Mouse (Mus musculus) cerebellum, adult (tissue): ENCODE results near the gene Tmem26.
"Not testable (repeated sequence)": the region's sequence is repeated elsewhere in the genome, so short reads cannot be mapped to it uniquely, and the experiment has no call there.

Experiments used
- ATAC-seq: cut with Nextera tagmentation; 2 replicates; pipeline ENCODE4 v1.9.2; 2017; ENCODE audit warnings: mild to moderate bottlenecking, moderate library complexity, mixed read lengths; ENCODE audit not compliant: insufficient number of reproducible peaks, low FRiP score, low TSS enrichment

The Tmem26 gene

GRCm38 (mm10) chr10:68723568-68724360 lies at the start of gene Tmem26:
Gene Tmem26 (plus strand): TSS chr10:68723646.
- ATAC-seq, result no peak

GRCm38 (mm10) chr10:68678678-68679077 lies 44.8 kb upstream of the Tmem26 start:
- ATAC-seq, result no peak

DNA sequence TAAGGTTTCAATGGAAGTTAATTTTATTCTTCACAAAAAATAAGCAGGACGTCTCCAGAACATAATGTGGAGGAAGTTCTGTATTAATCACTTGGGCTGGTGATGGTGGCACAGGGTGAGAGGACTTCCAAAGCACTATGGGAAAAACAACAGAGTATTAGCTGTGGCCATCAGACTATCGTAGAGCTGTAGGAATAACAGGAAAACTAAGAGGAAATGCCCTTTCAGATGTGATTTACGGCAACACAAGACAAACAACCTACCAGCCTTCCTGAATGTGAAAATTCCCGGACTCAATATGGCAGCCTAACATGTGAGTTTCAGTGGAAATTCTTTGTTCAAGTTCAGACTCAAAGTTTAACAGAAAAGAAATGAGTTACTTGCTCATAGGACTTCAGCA lies 42.2 kb upstream of the Tmem26 start:
- ATAC-seq, result no peak

- no peak for ATAC-seq
These were observed 37.9 kb upstream of the Tmem26 start for GRCm38 (mm10) chr10:68685510-68685909.

- ATAC-seq, result no peak
These were observed 32.3 kb upstream of the Tmem26 start for GRCm38 (mm10) chr10:68691116-68691515.

- no peak for ATAC-seq
These were observed 31.0 kb upstream of the Tmem26 start for GRCm38 (mm10) chr10:68692401-68692800.

GRCm38 (mm10) chr10:68695760-68696336 lies 27.6 kb upstream of the Tmem26 start:
- peak; percentile 49; the same call in 1 of the 2 replicates for ATAC-seq

DNA sequence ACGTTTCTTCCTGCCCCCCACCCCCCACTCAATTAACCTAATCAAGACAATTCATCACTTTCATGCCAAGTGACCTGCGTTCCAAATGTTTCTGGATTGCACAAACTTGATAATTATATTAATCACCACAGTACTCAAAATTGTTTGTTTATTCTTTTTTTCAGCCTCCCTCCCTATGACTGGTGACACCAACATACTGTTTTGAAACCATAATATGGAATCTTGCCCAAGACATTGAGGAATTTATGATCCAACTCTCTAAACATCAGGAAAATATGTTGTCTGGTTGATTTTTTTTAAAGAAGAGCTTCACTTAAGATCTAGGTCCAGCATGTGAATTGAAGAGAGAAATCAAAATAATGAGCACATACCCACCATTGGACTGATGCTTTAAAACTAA lies 19.2 kb upstream of the Tmem26 start:
- no peak for ATAC-seq

DNA sequence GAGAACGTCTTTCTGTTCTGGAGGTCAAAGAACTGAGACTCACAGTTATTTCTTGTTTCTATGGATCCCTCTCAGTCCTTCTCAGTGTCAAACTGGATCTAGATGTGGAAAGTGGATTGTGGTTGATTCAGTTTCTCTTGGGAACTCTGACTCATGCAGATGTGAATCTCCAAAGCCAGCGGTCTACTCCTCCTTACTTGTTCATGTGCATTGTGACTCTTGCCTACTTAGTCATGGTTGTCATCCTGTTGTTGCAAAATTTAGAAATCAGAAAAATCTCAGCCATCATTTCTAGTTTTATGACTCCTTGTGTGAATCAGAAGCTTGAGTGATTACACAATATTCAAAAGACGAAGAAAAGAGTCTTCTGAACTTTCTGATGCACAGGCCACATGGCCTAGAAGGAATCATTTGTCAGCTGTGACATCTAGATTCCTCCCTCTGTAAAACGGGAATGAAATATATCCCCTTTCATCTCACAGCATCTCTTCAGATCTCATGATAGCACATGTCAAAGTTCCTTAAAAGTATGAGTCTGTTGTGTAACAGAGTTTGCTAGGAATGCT lies 17.9 kb upstream of the Tmem26 start:
- ATAC-seq, result no peak

DNA sequence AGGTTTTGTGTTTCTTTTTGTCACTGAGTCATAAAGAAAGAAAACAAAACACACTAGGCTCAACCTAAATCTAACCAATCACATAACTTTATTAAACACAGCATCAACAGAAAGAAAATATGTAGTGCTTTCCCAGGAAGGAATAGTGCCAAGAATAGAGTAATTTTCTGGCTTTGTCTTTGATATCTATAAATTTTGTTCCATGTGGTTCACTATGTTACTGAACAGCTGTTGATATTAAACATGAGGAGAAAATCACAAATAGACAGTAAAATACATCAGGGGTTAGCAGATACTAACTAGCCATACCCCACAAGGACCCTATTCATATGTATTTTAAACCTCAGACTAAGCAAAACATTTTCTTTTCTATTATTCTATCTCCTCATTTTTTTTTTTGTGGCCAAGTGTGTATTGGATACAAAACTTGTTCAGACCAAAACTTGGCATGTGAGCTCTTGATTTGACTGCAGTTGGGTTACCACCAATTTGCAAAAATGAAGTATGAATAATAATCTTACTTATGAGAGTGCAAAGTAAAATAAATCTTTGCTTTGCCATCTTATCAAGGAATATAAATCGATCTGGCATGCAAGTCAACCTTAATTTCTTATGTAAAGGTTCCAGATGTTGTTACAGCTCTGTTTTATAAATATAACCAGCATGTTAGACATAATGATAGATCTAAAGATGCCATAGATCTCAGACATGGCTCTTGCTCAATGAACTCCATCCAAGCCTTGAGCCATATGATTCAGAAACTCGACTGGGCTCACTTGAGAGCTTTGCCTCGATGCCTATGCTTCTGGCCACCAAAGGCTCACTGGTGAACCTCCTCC lies 16.2 kb upstream of the Tmem26 start:
- no peak for ATAC-seq

DNA sequence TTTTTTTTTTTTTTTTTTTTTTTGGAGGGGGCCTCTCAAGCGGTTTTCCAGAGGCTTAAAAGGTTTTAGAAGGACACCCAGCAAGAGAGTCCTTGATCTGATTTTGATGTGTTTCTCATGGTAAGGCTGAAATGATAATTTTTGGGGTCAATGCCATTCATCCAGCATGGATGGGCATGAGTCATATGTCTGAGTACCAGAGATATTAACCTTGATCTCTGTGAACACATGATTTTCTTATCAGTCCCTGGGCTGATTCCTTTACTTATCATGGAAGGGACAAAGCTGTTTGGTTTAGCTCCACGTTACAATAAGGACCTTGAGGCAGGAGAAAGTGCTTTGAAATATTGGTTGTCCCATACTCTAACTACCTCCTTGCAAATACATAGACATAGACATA lies 10.5 kb upstream of the Tmem26 start:
- ATAC-seq, result no peak

DNA sequence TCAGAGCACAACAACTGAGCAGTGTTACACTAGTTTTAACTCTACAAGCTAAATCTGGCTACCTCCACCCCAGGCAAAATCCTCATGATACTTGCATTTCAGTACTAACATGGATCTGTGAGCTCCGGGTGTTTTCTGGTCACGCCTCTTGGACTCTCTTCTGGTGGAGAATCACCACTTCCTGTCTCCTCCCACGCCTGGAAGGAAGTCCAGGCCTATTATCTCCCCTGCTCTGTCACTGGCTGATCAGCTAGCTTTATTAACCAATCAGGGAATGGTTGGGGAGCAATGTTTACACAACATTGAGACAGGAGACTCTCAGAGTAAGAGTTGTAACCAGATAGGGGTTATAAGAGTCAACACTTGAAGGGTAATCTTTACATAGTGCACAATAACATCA lies 9.1 kb upstream of the Tmem26 start:
- ATAC-seq, result no peak

DNA sequence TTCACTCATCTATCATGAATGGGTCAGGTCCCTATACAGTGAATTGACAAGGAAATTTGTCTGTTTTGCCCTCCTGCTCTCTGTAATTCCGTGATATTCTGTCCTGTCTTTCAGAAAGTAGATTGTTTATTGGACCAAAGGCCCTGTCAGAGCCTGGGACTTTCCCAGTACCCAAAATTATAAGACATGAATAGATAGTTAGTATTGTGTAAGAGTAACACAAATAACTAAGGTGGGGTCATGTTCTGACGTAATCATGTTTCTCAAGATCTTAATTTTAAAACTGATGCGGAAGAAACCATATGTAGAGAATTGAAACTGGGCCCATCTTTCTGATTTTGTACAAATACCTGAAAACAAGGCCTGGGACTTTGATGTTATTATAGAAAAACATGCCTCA lies 8.1 kb upstream of the Tmem26 start:
- no peak for ATAC-seq

- no peak for ATAC-seq
These were observed 5.1 kb upstream of the Tmem26 start for GRCm38 (mm10) chr10:68718375-68718774.

GRCm38 (mm10) chr10:68720887-68721400 lies 2.5 kb upstream of the Tmem26 start:
- no peak for ATAC-seq

DNA sequence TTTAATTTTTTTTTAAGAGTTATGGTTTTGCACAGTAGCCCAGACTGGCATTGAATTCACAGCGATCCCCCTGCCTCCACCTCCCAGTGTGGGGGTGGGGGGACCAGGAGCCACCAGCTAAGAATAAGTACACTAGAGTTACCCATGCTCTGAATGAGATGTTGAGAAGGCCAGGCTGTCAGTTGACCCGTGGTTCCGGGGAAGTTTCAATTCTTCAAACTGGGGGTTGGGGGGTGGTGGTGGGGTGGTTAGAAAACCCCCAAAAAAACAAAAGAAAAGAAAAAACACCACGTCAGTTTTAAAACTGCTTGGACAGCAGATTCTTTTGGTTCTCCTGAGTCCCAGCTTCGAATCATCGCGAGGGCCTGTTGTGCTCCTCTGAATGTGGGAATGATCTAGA lies 431 bp upstream of the Tmem26 start:
- no peak for ATAC-seq

GRCm38 (mm10) chr10:68724361-68724720 lies 895 bp downstream of the Tmem26 start:
- ATAC-seq, result no peak

- ATAC-seq, result no peak
These were observed 4.0 kb downstream of the Tmem26 start for GRCm38 (mm10) chr10:68727464-68727863.

DNA sequence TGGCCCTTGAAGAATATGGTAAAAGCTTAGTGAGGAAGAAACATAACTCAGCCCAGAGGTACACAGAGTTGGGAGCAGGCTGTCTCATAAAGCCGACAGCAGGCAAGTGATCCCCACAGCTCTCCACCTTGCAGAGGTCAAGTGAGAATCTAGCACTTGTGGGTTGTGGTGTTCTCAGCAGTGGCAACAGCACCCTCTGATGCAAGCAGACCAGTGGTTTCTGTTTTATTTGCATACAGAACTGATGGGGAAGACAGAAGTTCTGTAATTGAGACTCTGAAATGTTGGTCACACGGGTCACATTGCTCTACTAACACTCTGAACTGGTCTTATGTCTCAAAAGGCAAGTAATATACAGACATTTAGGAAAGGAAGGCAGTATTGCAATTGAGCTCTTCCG lies 12.2 kb downstream of the Tmem26 start:
- ATAC-seq, result no peak

- no peak for ATAC-seq
These were observed 13.9 kb downstream of the Tmem26 start for GRCm38 (mm10) chr10:68737391-68737790.

GRCm38 (mm10) chr10:68738981-68739380 lies 15.5 kb downstream of the Tmem26 start:
- not testable (repeated sequence) for ATAC-seq
